Mouse (Mus musculus): ENCODE results near the gene Nfkbil1.

DNA sequence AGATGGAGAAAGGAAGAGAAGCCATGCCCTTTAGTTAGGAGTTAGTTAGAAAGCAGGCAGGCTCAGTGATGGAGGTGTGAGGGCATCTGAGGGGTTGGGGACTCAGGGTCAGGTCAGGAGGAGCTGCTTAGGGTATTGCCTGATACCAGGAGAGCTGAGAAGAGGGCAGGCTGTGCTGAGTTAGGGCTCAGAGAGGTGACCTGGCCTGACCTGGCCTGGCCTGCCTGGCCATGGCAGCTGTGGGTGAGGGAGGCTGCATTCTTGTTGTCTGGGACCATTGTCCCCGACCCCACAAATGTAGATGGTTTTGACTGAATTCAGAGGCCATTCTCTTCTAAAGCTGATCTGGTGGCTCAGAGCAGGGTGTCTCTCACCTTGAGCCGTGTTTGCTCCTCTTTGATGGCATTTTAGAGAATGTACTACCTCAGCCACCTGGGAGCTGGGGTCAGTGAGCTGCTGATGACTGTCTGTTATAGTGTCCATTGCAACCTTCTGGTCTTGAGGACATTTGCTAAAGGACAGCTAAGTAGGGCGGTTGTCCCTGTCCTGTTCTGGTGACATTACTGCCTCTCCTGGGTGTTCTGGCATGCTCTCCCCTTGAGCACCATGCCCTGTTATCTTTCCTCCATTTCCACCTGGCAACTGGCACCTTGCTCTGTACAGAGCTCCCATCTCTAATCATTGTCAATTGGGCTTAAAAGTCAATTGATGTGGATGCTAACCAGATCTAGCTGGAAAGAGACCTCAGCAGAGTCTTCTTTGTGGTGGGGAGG, 14.9 kb upstream of the Nfkbil1 start:
- TF ChIP-seq POLR2A (IDR thresholded peaks at IDR 0.05; ENCODE audit: extremely low read depth, insufficient read depth, low read length) = no peak
- no peak for TF ChIP-seq CTCF (IDR thresholded peaks at IDR 0.05; ENCODE audit: low read depth, low read length)

Measured in liver, adult 2 months (tissue).